Mouse (Mus musculus): Measurements from ENCODE around the gene Peg3.

Peg3 gene

DNA sequence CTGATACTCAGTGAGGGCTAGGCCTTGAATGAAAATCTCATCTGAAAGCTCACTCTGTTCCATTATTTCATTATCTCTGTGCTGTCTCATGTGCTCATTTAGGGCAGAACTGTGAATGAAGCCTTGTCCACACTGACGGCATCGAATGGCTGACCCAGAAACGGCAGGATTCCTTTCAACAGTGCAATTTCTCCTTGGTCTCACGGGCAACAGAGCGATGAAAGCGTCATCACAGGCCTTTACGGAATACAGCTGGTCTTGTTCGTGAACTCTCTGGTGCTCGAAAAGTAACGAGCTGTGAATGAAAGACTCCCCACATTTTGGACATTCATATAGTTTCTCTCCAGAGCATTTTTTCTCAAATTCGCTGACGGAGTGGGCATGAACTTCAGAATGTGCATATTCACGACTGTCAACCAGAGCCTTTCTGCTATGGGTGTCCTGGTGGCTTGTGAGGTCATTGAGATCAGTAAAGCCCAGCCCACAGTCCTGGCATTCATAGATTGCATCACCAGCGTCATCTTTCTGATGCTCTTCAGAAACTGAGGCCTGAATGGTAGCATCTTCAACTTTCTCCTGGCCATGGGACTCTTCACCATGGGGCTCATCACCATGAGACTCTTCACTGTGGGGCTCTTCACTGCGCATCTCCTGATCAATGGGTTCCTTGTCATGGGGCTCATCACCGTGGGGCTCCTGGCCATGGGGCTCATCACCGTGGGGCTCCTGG is 21.6 kb downstream of the Peg3 start:
- no peak for DNase-seq

DNA sequence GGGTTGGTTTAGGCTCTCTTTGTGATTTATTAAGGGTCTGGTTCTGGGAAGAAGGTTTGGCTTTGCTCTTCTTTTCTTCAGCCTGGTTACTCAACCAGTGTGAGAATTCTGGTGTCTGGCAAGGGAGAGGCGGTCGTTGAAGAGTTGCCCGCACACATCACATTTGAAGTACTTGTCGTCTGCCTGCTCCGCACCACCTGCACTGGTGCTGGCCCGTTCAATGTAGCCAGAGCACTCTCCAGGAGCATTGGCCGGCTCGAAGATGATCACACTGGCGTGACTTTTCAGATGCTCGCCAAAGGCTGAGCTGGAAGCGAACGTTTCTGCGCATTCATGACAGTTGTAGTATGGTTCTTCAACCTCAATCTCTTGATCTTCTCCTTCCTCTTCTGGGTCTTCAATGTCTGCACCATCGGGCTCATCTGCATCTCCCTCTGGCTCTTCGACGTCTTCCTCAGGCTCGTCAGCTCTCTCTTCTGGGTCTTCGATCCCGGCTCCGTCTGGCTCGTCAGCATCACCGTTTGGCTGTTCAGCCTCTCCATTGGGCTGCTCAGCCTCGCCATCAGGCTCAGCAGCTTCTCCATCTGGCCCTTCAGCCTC is 22.7 kb downstream of the Peg3 start:
- DNase-seq = no peak

GRCm38 (mm10) chr7:6699230-6699629 is 31.0 kb downstream of the Peg3 start:
- DNase-seq = no peak

- peak; percentile 7 for DNase-seq
These were observed 33.8 kb downstream of the Peg3 start, which contains the start of gene Zim1 for GRCm38 (mm10) chr7:6696241-6697045. TSS of gene Zim1 (minus strand) at chr7:6696450.

- no peak for DNase-seq
These were observed 44.7 kb downstream of the Peg3 start for GRCm38 (mm10) chr7:6685511-6685910.

DNA sequence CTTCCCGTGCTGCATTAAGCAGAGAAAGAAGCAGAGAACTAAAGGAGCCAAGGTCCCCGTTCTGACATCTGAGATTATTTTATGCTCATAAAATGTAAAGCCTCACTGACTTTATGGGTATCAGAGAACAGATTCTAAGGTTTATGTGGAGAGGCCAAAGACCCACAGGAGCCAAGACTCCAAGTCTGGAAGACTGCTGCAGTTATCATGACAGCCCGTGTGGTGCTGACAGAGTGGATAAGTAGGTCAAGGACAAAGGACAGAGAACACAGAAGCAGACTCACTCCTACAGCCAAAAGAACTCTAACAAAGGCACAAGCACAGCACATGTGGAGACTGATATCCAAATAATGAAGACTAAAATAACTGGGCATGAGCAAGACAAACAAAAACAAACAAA is 63.5 kb downstream of the Peg3 start:
- DNase-seq = no peak

DNA sequence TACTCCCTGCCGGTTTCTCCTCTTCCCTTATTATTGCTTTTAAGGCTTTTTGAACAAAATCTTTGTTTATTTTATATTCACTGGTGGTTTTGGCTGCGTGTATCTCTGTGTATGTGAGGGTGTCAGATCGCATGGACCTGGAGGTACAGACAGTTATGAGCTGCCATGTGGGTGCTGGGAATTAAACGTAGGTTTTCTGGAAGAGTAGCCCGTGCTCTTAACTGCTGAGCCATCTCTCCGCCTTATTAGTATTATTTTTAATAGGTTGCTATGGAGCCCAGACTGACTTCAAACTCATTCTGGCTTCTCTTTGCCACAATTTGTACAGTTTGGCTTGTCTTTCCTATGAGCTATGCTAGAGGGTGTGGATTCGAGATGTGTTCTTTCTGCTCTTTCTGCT is 66.8 kb downstream of the Peg3 start:
- DNase-seq = no peak

DNA sequence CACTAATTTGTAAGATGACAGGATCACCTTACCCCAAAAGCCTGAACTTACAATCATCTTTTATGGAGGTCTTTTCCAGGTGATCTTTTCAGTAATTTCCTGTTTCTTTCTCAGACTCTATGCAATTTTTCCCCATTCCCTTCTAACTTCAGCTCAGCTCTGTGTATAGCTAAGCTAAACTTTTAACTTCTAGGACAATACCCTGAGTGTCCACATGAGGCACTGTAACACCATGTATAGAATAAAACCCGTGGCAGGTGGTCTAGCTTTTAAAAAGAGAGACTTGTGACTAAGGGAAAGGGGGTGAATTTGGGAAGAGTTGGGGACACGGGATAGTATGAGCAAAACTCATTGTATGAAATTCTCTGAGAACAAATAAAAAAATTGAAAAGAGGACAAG is 70.6 kb downstream of the Peg3 start:
- no peak for DNase-seq

DNA sequence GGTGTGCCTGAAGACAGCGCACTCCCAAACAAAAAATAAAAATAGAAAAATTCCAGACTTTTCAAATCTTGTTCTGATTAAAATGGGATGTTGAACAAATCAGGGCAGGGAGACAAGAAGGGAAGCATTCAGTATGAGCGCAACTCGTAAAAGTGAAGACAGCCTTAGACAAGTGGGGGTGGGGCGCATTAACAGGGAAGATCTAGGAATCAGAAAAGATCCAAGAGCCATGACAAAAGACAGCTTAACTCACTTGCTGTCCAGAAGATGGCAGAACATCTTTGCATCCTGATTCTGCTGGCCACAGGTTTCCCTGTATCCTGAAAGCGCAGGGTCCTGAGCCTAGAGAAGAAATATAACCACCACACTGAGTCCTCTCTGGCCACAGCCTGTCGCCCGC is 71.6 kb downstream of the Peg3 start:
- DNase-seq = no peak
